Mouse (Mus musculus): ENCODE measurements around the gene Utp6. TPM values are rescaled to one million over a fixed set of nuclear protein-coding genes. Genes with fewer than 3 reads are reported as not detected.

Utp6 gene
- polyA plus RNA-seq (2015; fragmentation: Nextera tagmentation; extraction: Ambion mirVana), result 41.5 and 44.7 TPM in 2 replicates

- peak; percentile 97 for ATAC-seq
- H3K27me3 ChIP-seq (replicated peaks; ENCODE audit: control insufficient read depth, insufficient read depth, low read length), result 0 out of 2 replicates have a peak, but pooled peaks cover 3% of the 10 kb centered on the region
- no peaks in the 10 kb centered on the region for H3K9me3 ChIP-seq (ENCODE audit: control insufficient read depth, low read length)
- peak within 1 kb of the TSS; percentile 61 for H3K4me3 ChIP-seq (ENCODE audit: low read length)
- peak within 1 kb of the TSS; percentile 64 for H3K27ac ChIP-seq (ENCODE audit: low read length)
- H3K4me2 ChIP-seq (ENCODE audit: low read depth, low read length), result peak within 1 kb of the TSS; percentile 66
- peak within 1 kb of the TSS; percentile 70 for H3K9ac ChIP-seq (ENCODE audit: low read depth, low read length)
- WGBS, result under 1% methylated on average over 46 of the region's 46 CpGs
- peaks cover 11% of the 10 kb centered on the region for H3K4me1 ChIP-seq (ENCODE audit: control insufficient read depth, insufficient read depth, low read length)
- H3K36me3 ChIP-seq (ENCODE audit: control insufficient read depth, insufficient read depth, low read length), result peaks cover 7% of the 10 kb centered on the region
Measured at GRCm38 (mm10) chr11:79962125-79962876, at the start of gene Utp6. TSS of gene Utp6 (minus strand) at chr11:79962390.

GRCm38 (mm10) chr11:79994271-79994988 lies 32.2 kb upstream of the Utp6 start:
- H3K4me2 ChIP-seq (ENCODE audit: low read depth, low read length), result peak overlapping the region; percentile 44

GRCm38 (mm10) chr11:79993356-79994270 lies 31.4 kb upstream of the Utp6 start:
- H3K27me3 ChIP-seq (replicated peaks; ENCODE audit: control insufficient read depth, insufficient read depth, low read length), result no peaks in the 10 kb centered on the region
- H3K4me3 ChIP-seq (ENCODE audit: low read length), result peak overlapping the region; percentile 86
- H3K27ac ChIP-seq (ENCODE audit: low read length), result peak overlapping the region; percentile 100
- H3K9me3 ChIP-seq (ENCODE audit: control insufficient read depth, low read length), result no peaks in the 10 kb centered on the region
- H3K36me3 ChIP-seq (ENCODE audit: control insufficient read depth, insufficient read depth, low read length), result no peaks in the 10 kb centered on the region
- under 1% methylated on average over 62 of the region's 74 CpGs for WGBS
- peak; percentile 56 for ATAC-seq
- H3K4me1 ChIP-seq (ENCODE audit: control insufficient read depth, insufficient read depth, low read length), result no peaks in the 10 kb centered on the region
- H3K9ac ChIP-seq (ENCODE audit: low read depth, low read length), result peak overlapping the region; percentile 97
- H3K4me2 ChIP-seq (ENCODE audit: low read depth, low read length), result peak overlapping the region; percentile 44

More at GRCm38 (mm10) chr11:79994271-79994988, 32.2 kb upstream of the Utp6 start:
- H3K36me3 ChIP-seq (ENCODE audit: control insufficient read depth, insufficient read depth, low read length), result no peaks in the 10 kb centered on the region
- peak overlapping the region; percentile 86 for H3K4me3 ChIP-seq (ENCODE audit: low read length)
- no peaks in the 10 kb centered on the region for H3K27me3 ChIP-seq (replicated peaks; ENCODE audit: control insufficient read depth, insufficient read depth, low read length)
- no peak for ATAC-seq
- H3K9ac ChIP-seq (ENCODE audit: low read depth, low read length), result peak overlapping the region; percentile 97
- no peaks in the 10 kb centered on the region for H3K4me1 ChIP-seq (ENCODE audit: control insufficient read depth, insufficient read depth, low read length)
- H3K27ac ChIP-seq (ENCODE audit: low read length), result no peak overlapping the region
- 3% methylated on average over 7 of the region's 7 CpGs for WGBS
- no peaks in the 10 kb centered on the region for H3K9me3 ChIP-seq (ENCODE audit: control insufficient read depth, low read length)

- Histone ChIP-seq H3K4me3 (ENCODE audit: low read length) (peak within 1 kb of the TSS; percentile 86), H3K27me3 (replicated peaks; ENCODE audit: control insufficient read depth, insufficient read depth, low read length) (no peaks in the 10 kb centered on the region), H3K36me3 (ENCODE audit: control insufficient read depth, insufficient read depth, low read length) (no peaks in the 10 kb centered on the region), H3K4me1 (ENCODE audit: control insufficient read depth, insufficient read depth, low read length) (no peaks in the 10 kb centered on the region), H3K4me2 (ENCODE audit: low read depth, low read length) (peak within 1 kb of the TSS; percentile 87), H3K9ac (ENCODE audit: low read depth, low read length) (peak within 1 kb of the TSS; percentile 97), H3K9me3 (ENCODE audit: control insufficient read depth, low read length) (no peaks in the 10 kb centered on the region), H3K27ac (ENCODE audit: low read length) (peak within 1 kb of the TSS; percentile 100)
- under 1% methylated on average over 47 of the region's 74 CpGs for WGBS
- peak; percentile 95 for ATAC-seq
Measured at GRCm38 (mm10) chr11:79992592-79993355, 30.6 kb upstream of the Utp6 start, which contains the start of gene Suz12. TSS of gene Suz12 (plus strand) at chr11:79993106.

GRCm38 (mm10) chr11:79992035-79992591 lies 29.9 kb upstream of the Utp6 start:
- WGBS, result 27% methylated on average over 20 of the region's 21 CpGs
- Histone ChIP-seq H3K9me3 (ENCODE audit: control insufficient read depth, low read length) (no peaks in the 10 kb centered on the region), H3K4me1 (ENCODE audit: control insufficient read depth, insufficient read depth, low read length) (no peaks in the 10 kb centered on the region), H3K4me2 (ENCODE audit: low read depth, low read length) (peak overlapping the region; percentile 87), H3K4me3 (ENCODE audit: low read length) (peak overlapping the region; percentile 86), H3K36me3 (ENCODE audit: control insufficient read depth, insufficient read depth, low read length) (no peaks in the 10 kb centered on the region), H3K27ac (ENCODE audit: low read length) (peak overlapping the region; percentile 91), H3K27me3 (replicated peaks; ENCODE audit: control insufficient read depth, insufficient read depth, low read length) (no peaks in the 10 kb centered on the region), H3K9ac (ENCODE audit: low read depth, low read length) (peak overlapping the region; percentile 88)
- no peak for ATAC-seq

GRCm38 (mm10) chr11:79991600-79991999 lies 29.4 kb upstream of the Utp6 start:
- Histone ChIP-seq H3K4me2 (ENCODE audit: low read depth, low read length) (no peak overlapping the region), H3K4me3 (ENCODE audit: low read length) (no peak overlapping the region), H3K9ac (ENCODE audit: low read depth, low read length) (no peak overlapping the region), H3K9me3 (ENCODE audit: control insufficient read depth, low read length) (no peaks in the 10 kb centered on the region), H3K36me3 (ENCODE audit: control insufficient read depth, insufficient read depth, low read length) (no peaks in the 10 kb centered on the region), H3K4me1 (ENCODE audit: control insufficient read depth, insufficient read depth, low read length) (no peaks in the 10 kb centered on the region), H3K27me3 (replicated peaks; ENCODE audit: control insufficient read depth, insufficient read depth, low read length) (no peaks in the 10 kb centered on the region), H3K27ac (ENCODE audit: low read length) (no peak overlapping the region)
- ATAC-seq, result no peak
- 97% methylated on average over 5 of the region's 5 CpGs for WGBS

GRCm38 (mm10) chr11:79990120-79990519 lies 27.9 kb upstream of the Utp6 start:
- no peaks in the 10 kb centered on the region for H3K27me3 ChIP-seq (replicated peaks; ENCODE audit: control insufficient read depth, insufficient read depth, low read length)
- no peaks in the 10 kb centered on the region for H3K4me1 ChIP-seq (ENCODE audit: control insufficient read depth, insufficient read depth, low read length)
- ATAC-seq, result no peak
- WGBS, result 81% methylated on average over 2 of the region's 2 CpGs
- H3K4me3 ChIP-seq (ENCODE audit: low read length), result no peak overlapping the region
- H3K36me3 ChIP-seq (ENCODE audit: control insufficient read depth, insufficient read depth, low read length), result no peaks in the 10 kb centered on the region
- no peak overlapping the region for H3K27ac ChIP-seq (ENCODE audit: low read length)
- H3K9ac ChIP-seq (ENCODE audit: low read depth, low read length), result no peak overlapping the region
- H3K4me2 ChIP-seq (ENCODE audit: low read depth, low read length), result no peak overlapping the region
- H3K9me3 ChIP-seq (ENCODE audit: control insufficient read depth, low read length), result no peaks in the 10 kb centered on the region

- H3K36me3 ChIP-seq (ENCODE audit: control insufficient read depth, insufficient read depth, low read length), result no peaks in the 10 kb centered on the region
- H3K27ac ChIP-seq (ENCODE audit: low read length), result no peak overlapping the region
- no peaks in the 10 kb centered on the region for H3K27me3 ChIP-seq (replicated peaks; ENCODE audit: control insufficient read depth, insufficient read depth, low read length)
- no peak for ATAC-seq
- no peaks in the 10 kb centered on the region for H3K4me1 ChIP-seq (ENCODE audit: control insufficient read depth, insufficient read depth, low read length)
- no peaks in the 10 kb centered on the region for H3K9me3 ChIP-seq (ENCODE audit: control insufficient read depth, low read length)
- 88% methylated on average over 2 of the region's 3 CpGs for WGBS
- no peak overlapping the region for H3K4me3 ChIP-seq (ENCODE audit: low read length)
- no peak overlapping the region for H3K4me2 ChIP-seq (ENCODE audit: low read depth, low read length)
- H3K9ac ChIP-seq (ENCODE audit: low read depth, low read length), result no peak overlapping the region
Measured at GRCm38 (mm10) chr11:79987896-79988295, 25.7 kb upstream of the Utp6 start.

Data from intestine, embryonic 16.5 days (tissue).